Comparison of ENCODE assay signal across 8 mouse cellular contexts in genomic region chr7:99537183-99537756, GRCm38 (mm10). TPM values are rescaled to one million over a fixed set of nuclear protein-coding genes. Genes with fewer than 3 reads are reported as not detected.
DNase-seq lines count a peak whose midpoint lies in the region; ATAC-seq lines count a peak whose summit lies in the region.

No protein-coding gene starts in this region.

- H3K4me2 ChIP-seq in heart, embryonic 14.5 days (ENCODE audit: low read length), result peak overlapping the region; percentile 98
- H3K4me2 ChIP-seq in hindbrain, embryonic 12.5 days (replicated peaks), result peak overlapping the region; percentile 68
- H3K4me2 ChIP-seq in midbrain, embryonic 13.5 days (replicated peaks), result peak overlapping the region; percentile 79

- H3K27me3 ChIP-seq in heart, embryonic 14.5 days (ENCODE audit: control insufficient read depth, insufficient read depth, low read length), result no peaks in the 10 kb centered on the region
- H3K27me3 ChIP-seq in hindbrain, embryonic 12.5 days, result no peaks in the 10 kb centered on the region; the same call in 1 of the 2 replicates
- no peaks in the 10 kb centered on the region for H3K27me3 ChIP-seq in midbrain, embryonic 13.5 days

- H3K4me3 ChIP-seq in heart, embryonic 14.5 days (ENCODE audit: control insufficient read depth in 1 of 2, insufficient read depth in 1 of 2, low read depth in 1 of 2, low read length in 2 of 2), result no peak overlapping the region
- H3K4me3 ChIP-seq in hindbrain, embryonic 12.5 days, result peak overlapping the region; percentile 73
- H3K4me3 ChIP-seq in midbrain, embryonic 13.5 days (replicated peaks), result peak overlapping the region; percentile 73

- no peaks in the 10 kb centered on the region for H3K36me3 ChIP-seq in heart, embryonic 14.5 days (ENCODE audit: control insufficient read depth, insufficient read depth, low read length)
- no peaks in the 10 kb centered on the region for H3K36me3 ChIP-seq in hindbrain, embryonic 12.5 days
- no peaks in the 10 kb centered on the region for H3K36me3 ChIP-seq in midbrain, embryonic 13.5 days

- peak overlapping the region; percentile 42; the same call in 1 of the 2 replicates for H3K9ac ChIP-seq in heart, embryonic 14.5 days (ENCODE audit: low read length)
- H3K9ac ChIP-seq in hindbrain, embryonic 12.5 days, result peak overlapping the region; percentile 23; the same call in 1 of the 2 replicates
- H3K9ac ChIP-seq in midbrain, embryonic 13.5 days (replicated peaks), result peak overlapping the region; percentile 92

- peaks cover 19 to 39% of the 10 kb centered on the region in 2 experiments for H3K4me1 ChIP-seq in heart, embryonic 14.5 days (ENCODE audit: control insufficient read depth in 2 of 2, insufficient read depth in 2 of 2, low read length in 2 of 2)
- peaks cover 68% of the 10 kb centered on the region for H3K4me1 ChIP-seq in hindbrain, embryonic 12.5 days
- peaks cover 65% of the 10 kb centered on the region for H3K4me1 ChIP-seq in midbrain, embryonic 13.5 days (replicated peaks)

- 52% methylated on average over 5 of the region's 5 CpGs for WGBS in heart, embryonic 14.5 days
- 30% methylated on average over 5 of the region's 5 CpGs for WGBS in hindbrain, embryonic 12.5 days
- 29% methylated on average over 5 of the region's 5 CpGs for WGBS in midbrain, embryonic 13.5 days

- no peak for DNase-seq in heart, postnatal 10 days
- peak; percentile 58 to 61 for DNase-seq in adrenal gland, postnatal 36 days
- DNase-seq in left cerebral cortex, postnatal 4 days, result no peak
- no peak for DNase-seq in right cerebral cortex, adult 18-20 months

- no peak overlapping the region for H3K27ac ChIP-seq in heart, embryonic 14.5 days (replicated peaks in 1 of 2; ENCODE audit: control insufficient read depth in 1 of 2, insufficient read depth in 1 of 2, low read depth in 2 of 2, low read length in 2 of 2)
- H3K27ac ChIP-seq in hindbrain, embryonic 12.5 days, result no peak overlapping the region
- no peak overlapping the region for H3K27ac ChIP-seq in midbrain, embryonic 13.5 days

- intact Hi-C loops in heart, postnatal 10 days (cut with DNase I), result no loop called here
- intact Hi-C loops in left cerebral cortex, postnatal 4 days (cut with DNase I), result no loop called here

- no peaks in the 10 kb centered on the region for H3K9me3 ChIP-seq in heart, embryonic 14.5 days (ENCODE audit: control insufficient read depth, low read length)
- no peaks in the 10 kb centered on the region for H3K9me3 ChIP-seq in hindbrain, embryonic 12.5 days (replicated peaks)
- no peaks in the 10 kb centered on the region for H3K9me3 ChIP-seq in midbrain, embryonic 13.5 days

- no peak for ATAC-seq in heart, embryonic 14.5 days (ENCODE audit: insufficient number of reproducible peaks, insufficient read depth, low FRiP score, low read depth)
- ATAC-seq in hindbrain, embryonic 12.5 days (ENCODE audit: low FRiP score), result no peak
- ATAC-seq in midbrain, embryonic 13.5 days, result no peak
- ATAC-seq in CD4-positive, CD25-positive, alpha-beta regulatory T cell, adult 4 months, result no peak

RNA-seq across cellular contexts. Expression of gene Arrb1, which starts 2.0 kb away (rescaled TPM):
- 2.8 and 4.1 TPM in 2 replicates for polyA plus RNA-seq in heart, embryonic 14.5 days (2014; fragmentation: Nextera tagmentation; extraction: Ambion mirVana)
- 10 to 100 TPM; 25.0 to 33.3 TPM for total RNA-seq in heart, postnatal 10 days (2021)
- total RNA-seq in adrenal gland, postnatal 36 days (2021), result 10 to 100 TPM; 41.1 to 51.0 TPM
- 16.7 TPM in 2 replicates for polyA plus RNA-seq in hindbrain, embryonic 12.5 days (2016; fragmentation: Nextera tagmentation; extraction: Ambion mirVana)
- polyA plus RNA-seq in midbrain, embryonic 13.5 days (2015; fragmentation: Nextera tagmentation; extraction: Ambion mirVana), result 14.0 and 14.8 TPM in 2 replicates
- 10 to 100 TPM; 12.3 to 22.0 TPM for polyA plus RNA-seq in CD4-positive, CD25-positive, alpha-beta regulatory T cell, adult 4 months (2017; shearing (Covaris generic))
- 100 to 1,000 TPM; 147 to 150 TPM for total RNA-seq in left cerebral cortex, postnatal 4 days (2021)

RNA-seq across cellular contexts. Expression of gene Rps3, which starts 53.7 kb away (rescaled TPM):
- polyA plus RNA-seq in heart, embryonic 14.5 days (2014; fragmentation: Nextera tagmentation; extraction: Ambion mirVana), result 538 and 543 TPM in 2 replicates
- 100 to 1,000 TPM; 380 to 408 TPM for total RNA-seq in heart, postnatal 10 days (2021)
- total RNA-seq in adrenal gland, postnatal 36 days (2021), result 100 to 1,000 TPM; 549 to 598 TPM
- polyA plus RNA-seq in hindbrain, embryonic 12.5 days (2016; fragmentation: Nextera tagmentation; extraction: Ambion mirVana), result 512 and 534 TPM in 2 replicates
- 531 and 554 TPM in 2 replicates for polyA plus RNA-seq in midbrain, embryonic 13.5 days (2015; fragmentation: Nextera tagmentation; extraction: Ambion mirVana)
- polyA plus RNA-seq in CD4-positive, CD25-positive, alpha-beta regulatory T cell, adult 4 months (2017; shearing (Covaris generic)), result 1,000 to 10,000 TPM; 2,515 to 4,056 TPM
- 100 to 1,000 TPM; 379 to 396 TPM for total RNA-seq in left cerebral cortex, postnatal 4 days (2021)

Comparison
In these comparisons a context has a peak if more than half of its experiments do, and no peak if none do; other contexts are left out.
1. H3K4me3 ChIP-seq: peak in hindbrain, embryonic 12.5 days (single experiment) and midbrain, embryonic 13.5 days (single experiment); none in heart, embryonic 14.5 days (0 of 2).
2. H3K9ac ChIP-seq: peak in every context shown above with its lines; median percentile 92 in midbrain, embryonic 13.5 days; 42 in heart, embryonic 14.5 days; 23 in hindbrain, embryonic 12.5 days.
3. DNase-seq: peak in adrenal gland, postnatal 36 days (2 of 2); none in heart, postnatal 10 days (0 of 2), left cerebral cortex, postnatal 4 days (single experiment) and right cerebral cortex, adult 18-20 months (single experiment).
4. Peak in every context shown above with its lines, with median percentiles within 50 percentile points of each other: H3K4me2 ChIP-seq.